Mouse (Mus musculus): Measurements from ENCODE around the gene Capn7.

DNA sequence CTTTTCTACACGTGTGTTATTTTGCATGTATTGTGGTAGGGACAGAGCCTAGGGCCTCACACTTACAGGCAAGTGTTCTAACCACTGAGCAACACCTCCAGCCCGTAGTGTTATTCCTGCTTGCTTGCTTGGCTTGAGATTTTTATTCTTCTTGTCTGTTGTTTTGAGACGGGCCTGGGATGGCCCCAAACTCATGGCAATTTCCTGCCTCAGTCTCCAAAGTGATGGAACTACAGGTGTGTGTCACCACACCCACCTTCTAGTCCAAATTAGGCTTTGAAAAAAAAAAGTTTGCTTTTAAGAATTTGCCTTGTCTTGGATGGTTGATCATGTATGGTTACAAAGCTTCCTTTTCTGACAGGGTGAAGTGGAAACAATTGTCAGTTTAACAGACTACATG, 80.0 kb downstream of the Capn7 start:
- TF ChIP-seq GATA1 (IDR thresholded peaks at IDR 0.05; ENCODE audit: borderline replicate concordance, low read length) (no peak), FLI1 (IDR thresholded peaks at IDR 0.05; ENCODE audit: low read length) (no peak)
